Mouse (Mus musculus) liver, embryonic 11.5 days (tissue): ENCODE measurements at regions not wholly inside any gene's neighbourhood (a gene's known extent, or its start where the extent isn't known, plus 50 kb on each side); places are given as distances from the start of the nearest gene placed in this dataset.
A peak's percentile ranks its signal among the peaks of the same experiment; 100 is the strongest.

ENCODE experiments used
- ATAC-seq: fragments of 200-750 bp; cut with Nextera tagmentation; replicated peaks from 2 replicates; pipeline ENCODE4 v1.8.0; 2017; ENCODE audit warnings: moderate number of reproducible peaks, mild to moderate bottlenecking, moderate TSS enrichment, moderate library complexity; ENCODE audit not compliant: low FRiP score
- DNase-seq: peaks from one replicate; pipeline ENCODE4 v3.0.0-alpha.2; 2017; ENCODE audit warnings: low spot score
- H3K27ac ChIP-seq: fragments of 300-500 bp; sonication (generic); 2 replicates; pipeline ENCODE4 v1.5.1; 2014; ENCODE audit warnings: mild to moderate bottlenecking, low read depth, low read length, control low read depth
- H3K27me3 ChIP-seq: fragments of 300-500 bp; sonication (generic); replicated peaks from 2 replicates; pipeline ENCODE4 v1.6.1; 2014; ENCODE audit warnings: low read length, mixed read lengths; ENCODE audit not compliant: control insufficient read depth, insufficient read depth
- H3K36me3 ChIP-seq: fragments of 300-500 bp; sonication (generic); 2 replicates; pipeline ENCODE4 v1.6.1; 2014; ENCODE audit warnings: mild to moderate bottlenecking, low read length, moderate library complexity, mixed read lengths; ENCODE audit not compliant: control insufficient read depth, insufficient read depth
- H3K4me1 ChIP-seq: fragments of 300-500 bp; sonication (generic); replicated peaks from 2 replicates; pipeline ENCODE4 v1.6.1; 2014; ENCODE audit warnings: low read length, mixed read lengths; ENCODE audit not compliant: control insufficient read depth, insufficient read depth
- H3K4me2 ChIP-seq: fragments of 300-500 bp; sonication (generic); 2 replicates; pipeline ENCODE4 v1.6.1; 2014; ENCODE audit warnings: mild to moderate bottlenecking, control low read depth, moderate library complexity
- H3K4me3 ChIP-seq: fragments of 300-500 bp; sonication (generic); 2 replicates; pipeline ENCODE4 v1.5.1; 2014; ENCODE audit warnings: low read depth, low read length, control low read depth
- H3K9ac ChIP-seq: fragments of 300-500 bp; sonication (generic); 2 replicates; pipeline ENCODE4 v1.6.1; 2014; ENCODE audit warnings: low read depth, low read length, control low read depth
- H3K9me3 ChIP-seq: fragments of 300-500 bp; sonication (generic); 2 replicates; pipeline ENCODE4 v1.6.1; 2016; ENCODE audit warnings: low read length, inconsistent platforms, mixed read lengths; ENCODE audit not compliant: control insufficient read depth
- WGBS: fragments of 180-500 bp; shearing (Covaris S2); extraction: QIAGEN DNeasy Blood & Tissue Kit; methylation state at CpG from one replicate; pipeline ENCODE4 v1.1.7; 2014; 5-methylcytosine and 5-hydroxymethylcytosine counted together

GRCm38 (mm10) chr5:93328059-93328458, 61.0 kb downstream of the Ccng2 start:
- H3K4me1 ChIP-seq: no peaks in the 10 kb centered on the region
- no peaks in the 10 kb centered on the region for H3K36me3 ChIP-seq
- DNase-seq: peak; percentile 37
- no peak; the same call in 1 of the 2 replicates for ATAC-seq
- H3K27me3 ChIP-seq: no peaks in the 10 kb centered on the region
- H3K4me3 ChIP-seq: no peak overlapping the region
- no peak overlapping the region for H3K9ac ChIP-seq
- no peak overlapping the region for H3K27ac ChIP-seq
- H3K9me3 ChIP-seq: no peaks in the 10 kb centered on the region
- 20% methylated on average over 7 of the region's 7 CpGs for WGBS
- H3K4me2 ChIP-seq: no peak overlapping the region

- 54% methylated on average over 2 of the region's 2 CpGs for WGBS
- Histone ChIP-seq H3K27me3 (no peaks in the 10 kb centered on the region), H3K9me3 (no peaks in the 10 kb centered on the region), H3K27ac (no peak overlapping the region), H3K4me3 (no peak overlapping the region), H3K36me3 (no peaks in the 10 kb centered on the region), H3K4me2 (no peak overlapping the region), H3K9ac (no peak overlapping the region), H3K4me1 (no peaks in the 10 kb centered on the region)
- no peak for DNase-seq
- ATAC-seq: no peak
These were observed 63.8 kb downstream of the Ccng2 start for GRCm38 (mm10) chr5:93330851-93331250.

GRCm38 (mm10) chr5:93353101-93353500, 86.0 kb downstream of the Ccng2 start:
- Histone ChIP-seq H3K36me3 (no peaks in the 10 kb centered on the region), H3K9ac (no peak overlapping the region), H3K4me1 (no peaks in the 10 kb centered on the region), H3K4me3 (no peak overlapping the region), H3K27me3 (no peaks in the 10 kb centered on the region), H3K27ac (no peak overlapping the region), H3K9me3 (no peaks in the 10 kb centered on the region; the same call in 1 of the 2 replicates), H3K4me2 (no peak overlapping the region)
- ATAC-seq (no peak), DNase-seq (no peak)
- WGBS: 69% methylated on average over 2 of the region's 2 CpGs
